Mouse (Mus musculus): ENCODE results near the gene Kdm4a. TPM values are rescaled to one million over a fixed set of nuclear protein-coding genes. Genes with fewer than 3 reads are reported as not detected.

The Kdm4a gene
- polyA plus RNA-seq, 3 experiments from 2014 or later = 3.9 to 12.4 (median 6.9) TPM

DNA sequence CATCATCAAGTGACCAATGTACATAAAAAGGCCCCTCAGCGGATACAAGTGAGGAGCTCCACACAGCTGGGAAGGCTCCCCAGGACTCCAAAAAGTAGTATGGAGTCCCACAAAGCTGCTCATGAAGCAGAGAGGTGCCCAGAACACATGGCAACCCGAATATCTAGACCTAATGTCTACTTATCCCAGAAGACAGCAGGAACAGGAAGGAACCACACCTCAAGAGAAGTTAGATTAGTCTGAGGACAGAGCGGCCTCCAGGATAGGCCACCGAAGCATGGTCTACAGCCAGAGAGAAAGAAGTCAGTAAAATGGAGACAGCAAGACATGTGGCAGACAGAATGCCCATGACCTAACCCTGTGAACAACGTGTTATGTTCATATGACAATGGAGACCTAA, 25.0 kb downstream of the Kdm4a start:
- no peak for ATAC-seq

DNA sequence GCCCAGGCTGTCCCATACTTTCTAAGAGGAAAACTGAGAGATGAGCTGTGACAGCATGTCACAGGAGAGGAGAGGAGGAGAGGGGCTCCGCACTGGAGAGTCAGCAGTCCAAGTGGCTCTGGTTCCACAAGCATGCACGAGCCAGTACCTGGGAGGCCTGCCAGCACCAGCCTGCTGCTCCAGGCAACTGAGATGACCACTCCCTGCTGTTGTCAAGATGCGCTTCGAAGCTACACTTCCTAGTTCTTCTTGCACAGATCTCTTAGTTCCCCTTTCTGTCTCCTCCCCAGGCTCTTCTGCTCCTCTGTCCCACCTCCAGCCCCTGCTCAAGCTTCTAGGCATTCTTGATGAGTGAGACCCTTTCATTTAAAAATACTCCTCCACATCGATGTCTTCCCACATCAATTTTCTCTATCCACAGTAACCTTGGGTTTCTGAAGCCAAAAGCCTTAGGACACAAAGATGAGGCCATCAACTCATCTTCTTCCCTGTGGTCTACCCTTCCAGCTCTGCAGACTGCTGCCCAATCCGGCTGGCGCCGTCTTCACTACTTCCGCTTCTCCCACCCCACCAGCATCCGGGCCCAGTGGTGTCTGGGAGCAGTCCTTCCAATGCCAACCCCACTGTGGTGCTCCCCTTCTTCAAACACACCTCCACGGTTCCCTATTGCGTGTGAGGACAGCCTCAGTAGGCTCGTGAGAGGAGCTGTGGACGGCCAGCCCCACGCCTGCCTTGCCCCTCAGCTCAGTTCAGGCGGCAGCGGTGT, 27.6 kb downstream of the Kdm4a start:
- ATAC-seq = no peak

DNA sequence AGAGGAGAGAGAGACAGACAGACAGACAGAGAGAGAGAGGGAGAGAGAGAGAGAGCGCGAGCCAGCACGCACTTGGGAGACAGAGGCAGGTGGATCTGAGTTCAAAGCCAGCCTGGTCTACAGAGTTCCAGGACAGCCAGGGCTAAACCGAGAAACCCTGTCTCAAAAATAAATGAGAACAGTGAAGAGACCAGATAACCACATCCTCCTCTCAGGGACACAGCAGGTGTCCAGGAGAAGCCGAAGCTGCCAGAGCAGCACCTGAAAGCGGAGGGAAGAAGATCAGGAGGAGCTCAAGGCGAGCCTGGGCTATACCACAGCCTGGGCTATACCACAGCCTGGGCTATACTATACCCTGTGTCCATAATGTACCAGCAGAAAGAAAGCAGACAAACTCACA, 29.0 kb downstream of the Kdm4a start:
- ATAC-seq = no peak

DNA sequence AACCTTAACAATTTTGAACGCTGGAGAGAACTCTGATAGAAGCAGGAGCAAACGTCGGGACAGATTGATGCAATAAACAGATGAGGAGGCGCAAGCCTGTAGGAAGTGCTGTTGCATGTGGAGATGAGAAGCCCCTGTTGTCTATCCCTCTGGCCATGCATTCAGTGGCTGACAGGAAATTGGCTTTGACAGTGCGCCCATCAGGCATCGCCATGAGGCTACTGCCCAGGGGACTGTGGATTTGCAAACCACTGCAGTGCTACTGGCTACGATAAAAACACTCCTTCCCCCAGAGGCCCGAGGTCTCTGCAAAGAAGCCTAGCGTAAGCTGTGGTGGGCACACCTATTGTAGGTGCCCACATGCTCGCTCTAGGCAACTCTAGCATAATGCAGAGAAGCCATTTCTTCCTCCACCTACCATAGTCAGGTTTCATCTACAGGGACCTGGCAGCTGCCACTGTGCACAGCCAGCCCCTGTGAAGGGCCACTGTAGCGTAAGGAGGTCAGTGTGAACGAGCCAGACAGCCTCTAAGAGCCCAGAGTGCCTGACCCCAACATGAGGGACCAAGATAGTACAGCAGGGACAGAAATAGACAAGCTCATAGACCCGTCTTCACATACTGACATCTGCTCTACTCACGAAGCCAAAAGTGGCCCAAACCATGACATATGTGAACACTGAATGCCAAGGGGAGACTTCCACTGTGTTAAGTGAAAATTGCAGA, 29.7 kb downstream of the Kdm4a start:
- ATAC-seq = no peak

DNA sequence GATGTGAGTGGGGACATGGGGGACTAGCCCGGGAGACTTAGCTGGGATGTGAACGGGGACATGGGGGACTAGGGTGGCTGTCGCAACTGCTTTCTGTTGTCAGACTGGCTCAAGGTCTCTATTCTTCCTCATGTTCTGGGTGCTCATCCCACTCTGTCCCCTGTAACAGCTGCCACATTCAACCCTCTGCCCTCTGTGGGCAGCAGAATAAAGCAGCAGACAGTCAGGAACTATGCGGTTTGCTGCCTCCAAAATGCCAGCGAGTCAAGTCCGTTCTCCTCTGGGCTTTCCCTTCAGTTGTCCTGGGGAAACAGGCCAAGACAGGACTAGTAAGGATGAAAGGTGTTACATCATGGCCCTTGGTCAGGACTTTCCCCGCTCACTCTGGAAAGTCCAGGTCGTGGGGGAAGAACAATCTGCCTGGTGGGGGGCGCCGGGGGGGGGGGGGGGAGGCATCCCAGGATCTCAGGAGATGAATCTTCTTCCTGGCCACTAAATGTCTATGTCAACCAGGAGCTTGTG, 30.7 kb downstream of the Kdm4a start:
- ATAC-seq = no peak

DNA sequence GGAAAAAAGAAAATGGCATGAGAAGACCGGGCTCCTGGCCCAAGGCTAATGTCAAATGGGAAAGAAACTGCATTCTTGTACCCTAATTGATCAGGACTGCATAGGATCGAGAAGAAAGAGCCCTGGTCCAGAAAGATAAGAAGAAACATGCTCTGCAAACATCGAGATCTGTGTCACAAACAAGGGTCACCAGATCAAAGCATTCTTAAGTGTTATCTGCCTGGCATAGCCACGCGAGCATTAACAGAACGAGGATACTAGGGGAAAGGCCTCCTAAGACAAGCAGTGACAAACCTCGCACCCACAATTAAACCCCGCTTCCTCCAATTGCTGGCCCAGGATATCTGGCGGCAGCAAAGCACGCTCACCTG, 31.5 kb downstream of the Kdm4a start:
- no peak for ATAC-seq

DNA sequence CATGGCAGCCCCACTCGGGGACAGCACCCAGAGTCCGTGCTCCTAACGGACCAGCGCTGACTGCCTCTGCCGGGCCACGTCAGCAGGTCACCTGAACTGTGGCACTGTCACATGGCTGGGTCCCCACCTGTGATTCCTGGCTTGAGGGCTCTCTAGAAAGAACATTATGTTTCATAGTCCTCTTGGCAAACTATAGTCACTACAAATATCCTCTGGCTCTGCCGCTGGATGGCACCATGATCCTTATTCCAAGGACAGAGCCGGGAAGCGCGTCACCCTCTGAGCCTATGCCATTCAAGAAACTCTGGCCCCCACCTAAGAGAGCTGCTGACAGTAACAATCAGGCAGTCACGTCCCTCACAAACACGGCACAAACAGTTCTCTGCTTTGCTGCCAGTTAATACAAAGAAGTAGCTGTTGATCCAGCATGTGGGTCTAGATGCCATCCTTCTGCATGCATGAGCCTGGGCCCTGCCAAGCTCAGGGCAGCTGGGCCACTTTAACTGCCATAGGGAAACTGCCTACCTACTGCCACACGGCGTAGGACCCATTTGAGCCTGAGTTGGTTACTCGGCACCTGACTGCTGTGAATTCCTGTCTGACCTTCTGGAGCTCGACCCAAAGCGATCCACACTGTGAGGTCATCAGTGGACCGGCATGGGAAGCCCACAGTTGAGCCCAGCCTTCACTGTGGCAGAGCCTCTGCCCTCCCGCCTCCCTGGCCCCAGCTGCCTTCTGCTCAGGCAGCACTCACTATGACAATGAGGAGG, 32.1 kb downstream of the Kdm4a start:
- ATAC-seq = no peak

DNA sequence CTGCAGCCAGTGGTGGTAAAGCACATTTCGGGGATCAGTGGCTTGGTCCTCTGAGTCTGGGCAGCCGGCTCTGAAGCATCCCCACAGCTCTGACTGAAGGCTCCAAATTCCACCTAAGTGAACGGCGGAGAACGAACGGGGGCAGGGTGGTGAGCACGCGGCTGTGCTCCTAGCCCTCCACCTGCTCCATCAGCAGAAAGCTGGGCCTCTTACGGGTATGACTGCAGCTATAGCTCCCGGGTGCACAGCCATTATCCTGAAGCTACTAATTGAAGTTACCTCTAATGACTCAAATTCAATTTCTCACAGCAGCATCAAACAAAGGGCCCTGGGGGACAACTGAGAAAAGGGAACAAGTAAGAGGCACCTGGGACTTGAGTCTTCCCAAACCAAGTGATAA, 32.8 kb downstream of the Kdm4a start:
- no peak for ATAC-seq

DNA sequence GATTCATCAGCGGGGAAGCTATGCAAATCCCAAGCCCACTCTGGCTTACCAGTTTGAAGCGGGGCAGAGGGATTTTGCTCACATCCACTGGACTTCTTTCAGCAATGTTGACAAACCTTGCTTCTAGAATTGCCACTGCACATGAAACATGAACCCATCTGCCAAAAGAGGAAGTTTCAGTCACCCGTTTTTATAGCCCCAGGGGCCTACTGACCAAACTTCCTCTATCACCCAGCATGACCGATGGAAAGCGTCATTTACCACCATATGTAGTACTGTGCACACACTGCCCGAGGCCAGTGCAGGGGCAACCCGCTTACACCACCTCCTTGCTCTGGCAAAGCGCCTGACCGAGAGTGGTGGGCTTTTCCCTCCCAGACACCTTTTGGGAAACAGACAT, 35.5 kb downstream of the Kdm4a start:
- ATAC-seq = no peak

DNA sequence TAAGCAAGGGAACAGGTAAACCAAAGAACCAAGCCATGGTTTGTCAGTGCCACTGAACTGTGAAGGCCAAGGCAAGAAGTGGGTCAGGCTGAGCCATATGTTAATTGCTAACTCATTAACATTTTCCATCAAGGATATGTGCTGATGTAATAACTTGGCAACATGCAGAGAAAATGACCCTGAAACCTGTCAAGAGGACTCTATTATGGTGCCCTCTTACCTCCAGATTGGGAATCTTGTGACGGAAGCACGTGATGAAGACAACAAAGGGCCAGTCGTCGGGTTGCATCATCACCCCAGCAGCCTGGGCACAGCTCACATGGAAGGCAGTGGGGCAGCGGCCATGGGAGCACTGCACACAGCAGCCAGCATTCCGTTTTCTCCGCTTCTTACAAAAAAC, 36.2 kb downstream of the Kdm4a start:
- ATAC-seq = no peak

DNA sequence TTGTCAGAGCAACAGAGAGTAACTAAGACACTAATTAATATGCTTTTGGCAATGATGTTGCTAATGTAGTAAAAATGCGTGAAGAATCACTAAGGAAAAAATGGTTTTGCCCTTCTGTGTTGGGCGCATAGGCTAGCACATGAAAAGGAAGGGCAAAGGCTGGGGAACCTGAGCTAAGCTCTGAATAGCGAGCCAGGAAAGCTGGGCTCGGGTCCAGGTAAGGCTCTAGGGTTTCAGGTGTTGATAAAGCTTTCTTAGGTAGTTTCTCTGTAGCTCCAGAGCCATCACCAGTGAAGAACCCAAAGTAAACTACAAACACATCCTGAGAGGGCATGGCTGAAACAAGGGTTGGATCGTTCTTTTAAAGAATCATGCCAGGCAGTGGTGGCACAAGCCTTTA, 38.3 kb downstream of the Kdm4a start:
- no peak for ATAC-seq

DNA sequence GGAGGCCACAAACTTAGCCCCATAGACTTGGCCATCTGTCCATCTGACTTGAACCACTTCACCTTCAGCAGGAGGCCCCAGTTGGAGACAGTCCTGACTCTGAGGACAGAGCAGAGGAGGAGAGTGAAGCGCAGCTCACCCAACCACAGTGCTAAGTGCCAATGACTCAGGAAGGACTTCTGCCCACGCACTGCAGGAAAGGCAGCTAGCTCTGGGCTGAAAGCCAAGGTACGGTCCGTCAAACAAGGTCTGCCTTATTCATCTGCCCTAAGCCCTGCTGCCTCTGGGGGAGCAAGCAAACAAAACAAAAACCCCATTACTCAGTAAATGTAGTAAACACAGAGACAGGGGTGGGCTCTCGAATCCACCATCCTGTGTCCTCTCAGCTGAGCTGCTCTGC, 41.0 kb downstream of the Kdm4a start:
- no peak for ATAC-seq

DNA sequence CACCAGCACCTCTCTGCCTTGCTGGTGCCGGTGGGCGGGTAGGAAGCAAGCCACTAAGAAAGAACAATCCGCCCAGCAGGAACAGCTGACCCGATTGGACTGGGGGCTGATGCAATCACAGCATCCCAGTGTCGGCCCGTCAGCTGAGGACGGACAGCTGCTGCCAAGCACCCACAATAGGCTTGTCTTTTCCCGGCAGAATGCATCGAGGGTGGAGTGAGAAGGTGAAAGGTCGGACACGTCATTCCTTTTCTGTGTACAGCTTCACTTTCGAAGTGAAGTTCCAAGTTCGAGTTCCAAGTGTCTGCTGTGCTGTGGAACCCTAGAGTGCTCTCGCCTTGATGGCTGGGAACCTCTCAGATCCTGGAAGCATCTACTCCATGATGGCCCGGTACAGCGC, 42.0 kb downstream of the Kdm4a start:
- no peak for ATAC-seq

DNA sequence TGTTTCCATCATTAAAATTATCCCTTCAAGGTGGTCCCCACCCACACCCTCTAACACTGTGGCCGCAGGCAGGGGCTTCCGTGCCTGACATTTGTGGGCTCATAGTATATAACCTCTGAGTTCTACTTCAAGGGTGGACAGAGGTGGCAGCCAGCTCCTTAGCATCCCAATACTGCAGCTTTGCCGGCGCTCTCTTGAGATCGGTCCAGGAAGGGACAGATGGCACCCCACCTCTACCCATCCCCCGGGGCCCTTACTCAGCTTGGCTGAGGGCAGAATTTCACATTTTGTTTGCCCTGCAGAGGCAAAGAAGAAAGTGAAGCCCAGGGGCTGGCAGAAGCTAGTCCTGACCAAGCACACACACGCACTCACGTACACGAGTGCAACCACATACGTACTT, 42.5 kb downstream of the Kdm4a start:
- no peak for ATAC-seq

DNA sequence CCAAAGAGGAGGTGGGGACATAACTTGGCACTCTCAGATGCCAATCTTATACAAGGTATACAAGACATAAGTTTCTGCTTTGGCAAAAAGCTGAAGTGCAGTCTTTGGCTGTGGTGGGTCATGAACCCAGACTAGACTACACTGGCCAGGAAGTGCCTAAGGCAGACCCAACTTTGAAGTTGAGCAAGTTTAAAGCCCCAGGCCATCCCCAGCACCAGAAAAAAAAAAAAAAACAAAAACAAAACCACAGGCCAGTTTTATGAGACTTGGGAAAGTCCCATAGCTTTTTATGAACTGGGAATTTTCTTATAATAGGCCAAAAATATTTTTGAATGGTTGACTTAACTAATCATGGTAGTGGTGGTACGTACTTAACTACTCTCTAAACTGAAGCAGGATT, 44.4 kb downstream of the Kdm4a start:
- ATAC-seq = no peak

DNA sequence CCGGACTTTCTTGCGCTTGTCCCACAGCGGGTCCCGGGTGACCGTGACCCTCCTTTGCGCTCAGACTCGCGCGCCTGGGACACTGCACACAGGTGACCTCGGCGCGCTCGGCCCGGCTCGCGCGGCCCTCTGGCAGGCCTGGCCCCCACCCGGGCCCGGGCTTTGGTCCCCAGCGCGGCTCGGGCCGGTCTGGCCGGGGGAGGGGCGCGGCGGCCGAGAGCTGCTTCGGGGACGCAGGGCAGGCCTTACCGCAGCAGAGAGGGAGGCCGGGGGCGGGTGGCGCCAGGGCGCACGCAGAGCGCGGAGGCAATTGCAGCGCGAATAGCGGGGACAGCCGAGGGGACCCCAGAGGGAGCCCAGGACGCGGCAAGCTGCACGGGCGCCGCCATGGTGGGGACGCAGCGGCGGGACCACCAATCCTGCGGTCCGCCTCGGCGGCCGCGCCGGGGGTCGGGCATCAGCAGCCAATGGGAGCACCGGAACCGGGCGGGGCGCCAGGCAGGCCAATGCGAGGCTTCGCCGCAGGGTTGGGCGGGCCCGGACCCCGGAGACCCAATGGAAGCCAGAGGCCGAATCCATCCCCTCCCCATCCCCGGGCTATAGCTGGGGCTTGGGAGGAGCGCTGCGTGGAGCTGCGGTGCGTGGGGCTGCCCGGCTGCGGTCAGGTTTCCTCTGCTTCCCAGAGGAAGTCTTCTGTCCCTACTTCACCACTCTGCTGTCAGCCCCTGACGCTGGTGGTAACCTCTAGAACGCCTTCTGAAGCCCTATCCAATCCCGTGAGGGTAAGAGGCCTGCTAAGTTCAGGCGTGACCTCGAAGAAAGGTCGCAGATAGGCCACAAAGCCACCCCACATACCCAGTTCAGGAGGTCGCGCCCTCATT, 45.1 kb downstream of the Kdm4a start, which contains the start of gene St3gal3:
Gene St3gal3 (minus strand): TSS at position 430 of the 881 bp plus-strand sequence.
- ATAC-seq = peak; percentile 82

DNA sequence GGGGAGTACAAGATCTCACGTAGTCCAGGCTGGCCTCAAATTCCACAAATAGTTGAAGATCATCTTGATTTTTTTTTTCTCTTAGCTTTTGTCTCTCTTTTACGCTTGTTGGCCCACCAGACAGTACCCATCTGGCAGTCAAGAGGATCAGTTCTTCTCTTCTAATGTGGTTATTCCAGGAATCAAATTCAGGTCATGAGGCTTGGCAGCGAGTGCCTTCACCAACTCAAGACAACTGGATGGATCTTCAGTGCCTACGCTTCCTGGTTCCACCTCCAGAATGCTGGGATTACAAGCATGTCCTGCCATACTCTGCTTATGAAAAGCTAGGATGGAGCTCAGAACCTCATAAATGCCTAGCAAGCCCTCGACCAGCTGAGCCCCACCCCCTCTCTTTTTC, 48.5 kb downstream of the Kdm4a start:
- no peak for ATAC-seq

DNA sequence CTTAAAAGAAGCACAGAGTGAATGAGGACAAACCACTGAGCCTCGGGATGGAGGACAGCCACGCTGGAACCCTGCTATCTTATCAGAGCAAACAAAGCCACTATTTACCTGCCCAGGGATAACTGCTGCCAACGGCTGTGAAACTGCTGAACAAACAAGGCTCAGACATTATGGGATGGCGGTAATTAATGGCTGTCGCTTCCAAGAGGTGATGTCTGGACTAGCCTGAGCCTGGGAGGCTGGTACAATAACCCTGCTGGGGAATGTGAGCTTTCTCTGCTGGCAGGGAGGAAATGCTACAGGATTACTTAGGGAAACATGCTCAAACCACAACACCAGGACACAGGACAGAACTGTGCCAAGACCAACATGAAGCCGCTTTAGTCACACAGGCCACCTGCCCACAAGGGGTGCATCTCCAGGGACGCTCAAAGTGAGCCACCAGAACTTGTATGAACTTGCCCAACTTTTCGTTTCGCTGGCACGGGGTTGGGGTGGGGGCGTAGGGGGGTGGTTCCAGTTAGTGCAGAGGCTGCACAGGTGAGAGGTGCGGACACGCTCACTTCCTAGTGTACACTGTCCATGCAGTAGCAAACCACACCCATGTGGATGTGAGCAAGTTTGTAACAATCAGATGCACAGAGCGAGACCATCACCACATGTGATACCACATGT, 56.7 kb downstream of the Kdm4a start:
- no peak for ATAC-seq

DNA sequence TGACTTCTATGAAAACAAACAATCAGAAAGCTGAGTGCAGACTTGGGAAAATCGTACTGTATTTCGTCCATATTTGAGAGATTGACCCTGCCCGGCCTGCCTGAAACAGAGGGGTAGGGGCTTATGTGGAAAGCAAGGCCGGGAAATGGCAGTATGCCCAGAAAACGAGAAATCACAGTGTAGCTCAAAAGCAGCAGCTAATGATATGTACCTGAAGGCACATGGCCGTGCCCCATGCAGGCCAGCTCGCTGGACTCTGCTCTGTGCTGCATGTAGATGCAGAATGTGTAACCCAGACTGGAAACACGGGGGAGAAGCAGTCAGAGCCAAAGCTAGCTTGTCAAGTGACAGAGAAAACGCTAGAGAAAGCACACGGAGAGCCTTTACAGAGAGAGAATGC, 57.8 kb downstream of the Kdm4a start:
- no peak for ATAC-seq

DNA sequence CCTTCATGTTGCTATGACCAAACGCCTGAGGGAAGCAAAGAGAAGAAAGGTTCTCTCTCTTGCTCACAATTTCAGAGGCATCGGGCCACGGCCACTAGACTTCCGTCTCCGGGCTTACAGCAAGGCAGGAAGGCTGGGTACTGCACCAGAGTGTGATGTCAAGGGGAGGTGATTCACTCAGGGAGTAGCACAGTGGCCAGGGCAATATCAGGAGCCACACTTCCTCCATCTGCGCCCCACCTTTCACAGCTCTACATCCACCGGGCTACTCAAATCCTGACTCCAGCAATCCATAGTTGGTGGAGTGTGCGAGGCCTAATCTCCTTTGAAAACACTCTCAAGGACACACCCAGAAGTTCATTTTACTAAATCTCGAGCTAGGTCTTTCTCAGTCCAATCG, 62.3 kb downstream of the Kdm4a start:
- ATAC-seq = no peak

DNA sequence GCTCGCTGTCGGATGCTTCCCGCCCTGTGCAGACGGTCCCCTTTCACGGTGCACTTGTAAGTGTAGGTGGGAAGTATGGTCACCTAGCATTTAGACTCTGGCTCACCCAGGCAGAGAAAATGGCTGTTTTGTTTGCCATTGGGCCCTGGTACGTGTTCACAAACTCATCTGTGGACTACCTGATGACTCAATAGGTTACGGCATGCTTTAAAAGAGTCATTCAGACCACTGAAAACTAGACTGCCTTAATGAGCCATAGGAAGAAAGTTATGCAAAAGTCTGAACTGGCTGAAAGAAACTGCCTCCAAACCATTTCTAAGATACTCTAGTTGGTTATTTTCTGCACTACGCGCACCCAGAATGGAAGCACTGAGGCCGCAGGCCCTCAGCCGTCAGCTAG, 63.7 kb downstream of the Kdm4a start:
- ATAC-seq = no peak

DNA sequence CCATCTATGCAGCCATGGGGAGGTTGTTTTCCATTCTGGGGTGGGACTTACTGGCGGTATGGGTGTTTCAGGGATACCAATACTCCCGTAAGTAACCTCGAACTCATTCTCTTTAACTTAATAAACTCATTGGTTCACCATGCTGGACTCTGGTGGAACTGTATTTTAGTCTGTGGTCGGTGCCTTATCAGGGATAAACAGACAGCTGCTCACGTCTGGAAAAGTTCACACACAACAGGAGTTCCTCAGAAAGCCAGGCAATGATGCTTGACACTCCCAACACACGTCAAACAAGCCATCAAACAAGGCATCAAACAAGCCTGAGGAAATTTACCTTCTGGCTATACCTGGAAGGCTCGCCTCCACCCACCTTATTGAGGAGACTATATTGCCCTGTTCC, 64.7 kb downstream of the Kdm4a start:
- ATAC-seq = no peak
